Mouse (Mus musculus) layer of hippocampus, adult 8-10 months (tissue): ENCODE results near the gene Actl11. TPM values are rescaled to one million over a fixed set of nuclear protein-coding genes. Genes with fewer than 3 reads are reported as not detected.

Experiments used
- DNase-seq, 2 experiments: peaks; one replicate each; pipeline ENCODE4 v3.0.0; 2022; ENCODE audit warnings: low spot score in 2 of 2
- total RNA-seq, 4 experiments: library from RNA; stranded (reverse); gene quantifications; 2 replicates each; pipeline ENCODE4 v1.2.4; 2022

The Actl11 gene
- total RNA-seq, 4 experiments from 2014 or later, result not detected

DNA sequence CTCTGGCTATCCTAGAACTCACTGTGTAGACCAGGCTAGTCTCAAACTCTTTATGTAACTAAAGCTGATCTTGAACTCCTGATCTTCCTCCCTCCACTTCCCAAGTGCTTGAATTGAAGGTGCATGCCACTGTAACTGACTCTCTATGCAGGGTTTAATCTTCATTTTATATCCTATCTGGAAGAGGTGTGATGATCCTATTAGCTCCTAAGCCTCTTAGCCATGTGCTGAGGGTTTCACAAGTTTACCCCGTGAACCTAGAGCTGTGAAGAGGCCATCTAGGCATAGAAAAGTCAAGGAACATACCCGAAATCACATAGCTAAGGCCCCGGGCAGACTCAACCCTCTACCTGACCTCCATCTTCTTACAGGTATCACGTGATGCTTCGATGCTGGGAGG is 8.8 kb upstream of the Actl11 start:
- DNase-seq, result no peak

DNA sequence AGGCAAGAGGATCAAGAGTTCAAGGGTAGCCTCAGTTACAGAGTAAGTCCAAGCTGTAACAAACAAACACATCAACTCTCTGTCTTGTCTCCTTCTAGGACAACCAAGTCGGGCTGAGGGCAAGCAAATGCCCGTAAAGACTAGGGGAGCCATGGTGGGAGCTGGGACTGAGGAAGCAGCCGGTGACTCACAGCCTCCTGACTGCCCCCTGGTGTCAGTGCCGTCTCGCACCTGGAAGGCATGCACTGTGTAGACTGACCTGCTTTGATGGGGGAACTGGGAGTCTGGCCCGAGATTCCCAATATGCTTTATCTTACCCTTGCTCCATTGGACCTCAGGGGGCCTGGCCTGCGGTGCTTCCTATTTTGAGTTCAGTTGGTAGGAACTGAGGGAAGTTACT is 5.2 kb upstream of the Actl11 start:
- DNase-seq, result no peak

DNA sequence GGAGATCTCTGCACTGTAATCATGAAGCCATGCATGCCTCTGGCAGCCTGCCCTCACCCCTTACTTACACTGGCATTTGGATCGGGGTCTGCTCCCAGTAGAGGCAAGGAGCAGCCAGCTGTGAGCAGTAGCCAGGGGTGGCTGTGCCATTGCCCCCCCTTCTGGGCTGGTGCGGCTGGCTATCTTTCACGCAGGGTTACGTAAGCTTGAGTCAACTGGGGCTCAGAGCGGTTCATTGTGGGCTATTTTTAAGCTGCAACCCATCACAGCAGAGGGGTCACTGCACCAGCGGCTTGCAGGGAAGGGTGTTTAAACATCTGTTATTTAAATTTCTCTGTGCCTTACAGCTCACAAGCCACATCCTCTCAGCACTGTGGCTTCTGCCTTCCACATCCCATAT is 4.3 kb upstream of the Actl11 start:
- DNase-seq, result no peak

DNA sequence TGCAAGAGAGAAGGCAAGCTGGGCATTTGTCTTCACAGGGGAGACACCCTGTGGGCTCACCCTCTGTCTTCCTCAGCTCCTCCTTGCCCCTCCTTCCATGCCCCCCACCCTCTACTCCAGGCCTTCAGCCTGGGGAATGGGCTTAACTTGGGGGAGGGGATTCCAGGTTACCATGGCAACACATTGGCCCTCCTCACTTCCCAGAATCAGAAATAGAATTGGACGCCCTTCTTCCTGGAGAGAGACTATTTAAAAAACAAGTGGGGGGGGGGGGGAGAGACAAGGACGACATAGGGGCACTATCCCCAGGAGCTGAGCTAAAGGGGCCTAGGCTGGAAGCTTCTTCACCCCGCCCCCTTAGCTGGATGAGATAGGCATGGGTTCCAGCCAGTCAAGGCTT is 3.0 kb upstream of the Actl11 start:
- no peak for DNase-seq

DNA sequence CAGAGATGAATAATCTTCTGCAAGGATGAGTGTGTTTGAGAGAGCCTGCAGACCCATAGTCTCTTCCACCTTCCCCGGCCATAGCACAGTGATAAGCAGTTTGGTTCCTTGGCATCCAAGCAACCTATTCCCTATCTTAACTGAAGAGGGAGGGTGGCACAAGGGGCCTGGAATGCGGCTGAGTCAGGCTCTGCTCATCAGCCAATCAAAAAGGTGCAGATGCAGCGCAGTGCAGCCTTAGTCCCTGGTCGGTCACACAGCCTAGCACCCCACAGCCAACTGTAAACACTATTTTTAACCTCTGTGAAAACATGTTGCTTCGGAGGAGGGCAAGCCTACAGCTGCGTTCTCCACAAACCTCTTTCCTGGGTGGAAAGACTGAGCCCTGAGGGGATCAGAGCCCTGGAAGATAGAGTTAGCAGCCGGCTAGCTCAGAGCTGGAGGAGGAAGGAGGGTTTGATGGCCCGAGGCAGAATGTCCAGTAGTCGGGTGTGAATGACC is 1.3 kb upstream of the Actl11 start:
- no peak for DNase-seq

DNA sequence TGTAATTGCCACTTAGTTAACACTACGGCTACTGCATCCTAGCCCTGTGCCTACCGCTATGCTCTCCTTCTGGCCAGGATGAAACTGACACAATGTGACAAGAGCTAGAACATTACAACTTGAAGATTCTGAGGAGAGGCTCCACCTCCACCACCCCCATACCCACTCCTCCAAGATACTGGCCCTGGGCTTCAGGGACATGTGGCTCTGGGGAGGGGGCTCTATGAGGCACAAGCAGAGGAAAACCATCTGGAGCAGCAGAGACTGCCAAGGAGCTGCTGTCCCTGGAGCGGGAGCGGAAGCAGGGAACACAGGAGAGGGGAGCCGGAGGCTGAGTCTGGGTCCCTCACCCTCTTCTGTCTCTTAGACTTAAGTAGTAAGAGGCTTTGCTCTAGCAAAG is 520 bp upstream of the Actl11 start:
- no peak for DNase-seq

DNA sequence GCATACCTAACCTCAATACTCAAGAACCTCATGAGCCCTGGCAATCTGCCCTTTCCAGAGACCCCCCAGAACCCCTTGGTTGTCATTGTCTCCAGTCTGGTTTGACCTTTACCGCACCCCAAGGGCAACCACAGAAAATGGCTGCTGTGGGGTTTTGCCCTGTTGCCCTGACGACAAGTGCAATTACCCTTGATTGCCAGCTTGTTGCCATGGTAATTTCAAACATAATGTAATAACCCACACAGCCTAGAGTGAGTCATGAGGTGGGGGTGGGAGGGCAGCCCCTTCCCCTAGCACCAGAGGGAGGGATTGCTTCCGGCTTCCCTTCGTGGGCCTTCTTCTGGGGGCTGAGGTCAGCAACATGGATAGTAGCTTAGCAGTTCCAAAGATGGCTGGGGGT is 4.0 kb downstream of the Actl11 start:
- DNase-seq, result no peak

DNA sequence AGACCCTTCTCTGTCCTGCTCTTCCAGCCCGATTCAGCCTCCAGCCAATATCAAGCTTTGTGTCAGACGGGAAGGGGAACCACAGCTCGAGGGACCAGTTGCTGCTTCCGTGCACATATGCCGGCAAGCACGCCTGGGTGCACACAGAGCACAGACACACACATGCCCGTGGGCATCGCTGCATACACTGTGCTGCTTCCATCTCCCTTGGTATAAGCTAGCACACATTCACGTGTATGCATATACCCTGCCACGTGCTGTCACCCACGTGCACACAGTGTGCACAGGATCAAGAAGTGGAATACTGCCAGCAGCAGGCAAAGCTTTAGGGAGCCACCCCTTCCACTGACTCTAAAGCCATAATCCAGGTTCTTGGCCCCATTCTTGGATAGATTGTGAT is 5.9 kb downstream of the Actl11 start:
- no peak for DNase-seq

DNA sequence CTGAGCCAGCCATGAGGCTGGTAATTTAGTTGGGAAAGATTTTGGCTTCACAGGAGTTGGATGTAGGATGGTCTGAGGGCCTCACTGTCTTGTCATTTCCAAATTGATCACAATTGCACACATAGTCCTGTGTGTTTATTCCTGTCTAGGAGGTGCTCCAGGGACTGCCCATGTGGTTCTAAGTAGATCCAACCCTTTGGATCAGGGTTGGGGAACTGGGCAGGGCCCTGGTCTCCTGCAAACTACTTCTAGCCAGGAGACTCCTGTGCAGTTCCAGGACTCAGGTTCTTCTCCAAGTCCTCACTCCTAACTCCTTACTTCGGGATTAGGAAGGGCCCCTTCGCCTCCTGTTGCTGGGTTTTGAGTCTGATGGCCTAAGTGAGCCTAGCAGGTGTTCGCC is 7.1 kb downstream of the Actl11 start, which contains the start of gene Camkv:
TSS of gene Camkv (plus strand) at position 301 of the 400 bp plus-strand sequence.
- no peak for DNase-seq

DNA sequence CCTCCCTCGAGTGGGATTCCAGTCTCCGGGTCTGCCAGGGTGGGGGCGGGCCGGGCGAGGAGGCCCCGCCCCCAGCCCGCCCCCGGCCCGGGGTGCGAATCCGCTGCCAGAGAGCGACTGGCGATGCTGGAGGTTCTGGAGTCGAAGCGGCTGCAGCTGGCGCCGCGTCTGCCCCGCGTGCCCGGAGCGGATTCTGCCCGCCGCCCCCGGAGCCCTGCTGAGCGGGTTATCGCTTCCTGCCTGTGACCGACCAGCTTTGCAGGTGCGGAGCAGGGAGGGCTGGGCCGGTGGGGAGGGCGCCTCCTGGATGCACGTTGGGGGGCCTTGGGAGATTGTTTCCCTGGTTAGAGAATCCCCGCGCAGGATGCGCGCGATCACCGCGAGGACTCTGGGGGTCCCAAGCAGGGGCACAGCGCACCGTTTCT is 7.5 kb downstream of the Actl11 start:
- DNase-seq, result peak in 1 of 2 experiments; percentile 54

DNA sequence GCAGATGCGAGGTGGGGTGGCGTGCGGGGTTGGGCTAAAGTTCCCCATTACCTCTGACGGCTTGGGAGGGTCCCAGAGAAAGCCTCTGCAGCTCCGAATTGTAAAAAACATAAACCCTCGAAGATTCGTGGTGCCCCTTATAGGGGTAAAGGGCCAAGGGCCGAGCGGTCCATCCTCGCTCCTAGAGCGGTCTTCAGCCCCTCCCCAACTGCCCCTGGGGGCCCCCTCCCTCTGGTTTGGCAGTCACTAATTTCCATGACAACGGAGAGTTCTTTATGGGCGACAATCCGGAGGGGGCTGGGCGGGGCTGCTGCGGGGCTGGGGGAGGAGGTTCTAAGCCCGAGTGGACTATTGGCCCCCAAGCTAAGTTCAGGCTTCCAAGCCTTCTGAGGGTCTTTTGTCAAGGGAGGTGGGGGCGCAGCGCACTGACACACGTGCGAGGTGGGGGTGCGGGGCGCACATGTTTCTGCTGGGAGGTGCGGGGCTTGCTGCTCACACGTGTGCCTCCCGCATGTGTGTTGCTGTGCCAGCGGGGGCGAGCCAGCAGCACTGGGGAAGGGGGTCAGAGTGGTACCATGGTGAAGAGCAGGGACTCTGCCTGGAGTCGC is 8.1 kb downstream of the Actl11 start:
- no peak for DNase-seq

DNA sequence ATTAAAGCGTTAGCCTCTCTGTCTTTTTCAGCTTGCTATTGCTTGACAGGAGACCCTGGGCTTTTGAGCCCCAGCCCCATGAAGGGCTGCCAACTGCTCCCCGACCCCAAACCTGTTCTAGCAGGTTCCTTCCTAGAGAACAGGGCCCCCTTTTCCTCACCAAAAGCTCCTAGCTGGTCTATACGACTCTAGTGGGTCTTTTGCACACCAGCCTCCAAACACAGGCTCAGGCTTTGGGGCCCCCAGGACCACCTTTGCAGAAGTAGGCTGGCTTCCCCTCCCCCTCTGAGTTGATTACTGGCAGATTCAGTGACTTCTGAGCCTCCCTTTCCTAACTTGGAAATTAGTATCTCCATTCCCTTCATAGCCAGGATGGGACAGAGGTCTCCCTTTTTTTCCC is 8.6 kb downstream of the Actl11 start:
- no peak for DNase-seq

DNA sequence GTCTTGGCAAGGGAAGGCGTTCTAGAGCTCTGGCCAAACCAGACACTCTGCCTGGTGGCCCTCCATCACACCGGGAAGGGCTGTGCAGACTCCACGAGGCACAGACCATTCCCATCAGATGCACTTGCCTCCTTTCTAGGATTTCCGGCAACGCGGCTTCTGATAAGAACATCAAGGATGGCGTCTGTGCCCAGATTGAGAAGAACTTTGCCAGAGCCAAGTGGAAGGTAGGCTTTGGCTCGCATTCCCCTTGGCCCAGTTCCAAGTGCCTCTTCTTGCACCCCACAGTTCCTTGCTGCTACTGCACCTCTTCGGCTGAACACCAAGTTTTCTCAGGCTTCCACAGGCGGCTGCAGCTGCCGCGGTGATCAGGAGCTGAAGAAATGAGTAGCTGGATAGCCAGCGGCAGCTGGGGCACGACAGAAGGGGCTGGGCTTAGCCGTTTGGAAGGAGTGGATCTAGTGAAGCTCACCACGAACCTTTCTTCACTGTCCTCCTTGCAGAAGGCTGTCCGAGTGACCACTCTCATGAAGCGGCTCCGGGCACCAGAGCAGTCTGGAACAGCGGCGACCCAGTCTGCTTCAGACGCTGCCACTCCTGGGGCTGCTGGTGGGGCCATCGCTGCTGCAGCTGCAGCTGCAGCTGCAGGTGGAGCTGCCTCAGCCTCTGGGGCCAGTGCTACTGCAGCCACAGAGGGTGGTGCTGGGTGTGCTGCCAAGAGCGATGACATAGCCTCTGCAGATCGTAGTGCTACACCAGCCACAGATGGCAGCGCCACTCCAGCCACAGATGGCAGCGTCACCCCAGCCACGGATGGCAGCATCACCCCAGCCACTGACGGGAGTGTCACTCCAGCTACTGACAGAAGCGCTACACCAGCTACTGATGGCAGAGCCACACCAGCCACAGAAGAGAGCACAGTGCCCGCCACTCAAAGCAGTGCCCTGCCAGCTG is 19.2 kb downstream of the Actl11 start:
- DNase-seq, result no peak

DNA sequence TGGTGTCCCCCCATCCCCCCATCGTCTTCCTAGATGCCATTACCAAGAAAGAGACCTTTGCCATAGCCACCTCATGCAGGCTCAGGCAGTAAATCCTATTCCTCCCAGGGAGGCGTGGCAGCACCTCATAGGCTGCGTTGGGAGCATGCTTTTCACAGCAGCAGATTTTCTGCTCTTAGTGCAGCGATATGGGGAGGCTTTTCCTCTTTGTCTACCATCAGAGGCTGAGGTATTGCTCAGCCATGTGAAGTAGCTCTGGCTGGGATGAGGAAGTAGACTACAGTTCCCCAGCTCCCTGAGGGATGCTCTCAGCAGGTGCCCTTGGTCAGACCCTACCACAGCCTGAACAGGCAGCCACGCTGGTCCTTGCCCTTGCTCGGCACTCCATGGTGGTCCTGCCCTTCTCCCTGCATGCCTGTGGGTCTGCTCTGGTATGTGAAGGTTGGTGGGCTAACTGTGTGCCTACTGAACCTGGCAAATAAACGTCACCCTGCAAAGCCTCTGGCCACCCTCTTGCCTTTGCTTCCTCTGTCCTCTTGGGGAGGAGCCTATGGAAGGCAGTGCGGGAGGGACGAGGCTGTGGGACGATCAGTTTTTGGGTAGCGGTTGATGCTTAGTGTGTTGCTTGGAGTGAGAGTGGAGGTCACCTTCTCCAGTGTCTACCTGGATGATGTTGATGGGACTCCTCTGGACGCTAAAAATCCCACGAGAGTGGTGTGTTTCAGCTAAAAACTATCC is 21.1 kb downstream of the Actl11 start:
- no peak for DNase-seq

DNA sequence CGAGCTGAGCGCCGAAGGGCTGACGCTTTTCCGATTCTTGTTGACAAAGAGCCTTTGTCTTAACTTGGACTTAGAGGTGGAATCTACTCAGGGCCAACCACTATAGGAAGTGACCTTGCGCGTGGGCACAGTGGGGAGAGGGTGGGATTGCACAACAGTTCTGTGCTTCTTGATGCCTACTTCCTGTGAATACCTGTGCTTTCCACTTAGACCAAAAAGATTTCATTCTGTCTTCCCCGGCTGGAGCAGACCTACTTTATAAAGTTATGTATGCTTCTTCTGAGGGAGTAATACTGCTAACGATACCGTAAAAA is 21.6 kb downstream of the Actl11 start, which contains the start of gene Traip:
TSS of gene Traip (plus strand) at position 215 of the 314 bp plus-strand sequence.
- DNase-seq, result no peak

DNA sequence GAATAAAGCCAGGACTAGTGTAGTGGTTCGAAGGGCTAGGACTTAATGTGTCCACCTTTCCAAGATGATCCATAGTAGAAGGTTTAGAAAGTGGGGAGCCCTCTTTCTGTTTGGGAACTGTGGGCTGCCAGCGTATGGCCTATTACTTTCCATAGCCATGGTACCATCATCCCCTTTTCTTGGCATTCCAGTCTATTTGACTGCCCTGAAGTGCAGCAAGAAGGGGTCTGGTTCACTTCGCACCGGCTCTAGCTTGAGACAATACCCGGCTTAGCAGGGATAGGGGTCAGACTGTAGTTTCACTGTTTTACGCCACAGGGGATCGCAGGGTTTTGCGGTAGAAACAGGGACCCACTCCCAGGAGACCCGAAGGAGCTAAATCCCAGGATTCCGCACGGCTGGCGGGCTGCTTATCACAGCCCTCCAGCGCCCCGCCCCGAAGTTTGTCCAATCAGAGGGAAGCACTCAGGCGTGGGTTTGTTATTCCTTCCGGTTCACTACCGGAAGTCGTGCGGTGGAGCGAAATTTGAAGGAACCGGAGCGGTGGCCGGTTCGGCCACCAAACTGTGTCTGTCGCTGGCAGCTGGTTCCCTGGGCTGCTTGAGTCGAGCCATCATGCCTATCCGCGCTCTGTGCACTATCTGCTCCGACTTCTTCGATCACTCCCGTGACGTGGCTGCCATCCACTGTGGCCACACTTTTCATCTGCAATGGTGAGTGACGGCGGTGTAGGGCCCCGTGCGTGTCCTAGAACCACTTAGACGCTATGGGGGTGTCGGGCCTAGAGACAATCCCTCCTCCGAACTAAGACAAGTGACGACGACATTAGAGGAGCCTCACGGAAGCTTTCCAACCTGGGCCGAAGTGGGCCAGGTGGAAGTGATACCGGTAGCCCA is 22.4 kb downstream of the Actl11 start:
- peak; percentile 87 to 90 for DNase-seq

DNA sequence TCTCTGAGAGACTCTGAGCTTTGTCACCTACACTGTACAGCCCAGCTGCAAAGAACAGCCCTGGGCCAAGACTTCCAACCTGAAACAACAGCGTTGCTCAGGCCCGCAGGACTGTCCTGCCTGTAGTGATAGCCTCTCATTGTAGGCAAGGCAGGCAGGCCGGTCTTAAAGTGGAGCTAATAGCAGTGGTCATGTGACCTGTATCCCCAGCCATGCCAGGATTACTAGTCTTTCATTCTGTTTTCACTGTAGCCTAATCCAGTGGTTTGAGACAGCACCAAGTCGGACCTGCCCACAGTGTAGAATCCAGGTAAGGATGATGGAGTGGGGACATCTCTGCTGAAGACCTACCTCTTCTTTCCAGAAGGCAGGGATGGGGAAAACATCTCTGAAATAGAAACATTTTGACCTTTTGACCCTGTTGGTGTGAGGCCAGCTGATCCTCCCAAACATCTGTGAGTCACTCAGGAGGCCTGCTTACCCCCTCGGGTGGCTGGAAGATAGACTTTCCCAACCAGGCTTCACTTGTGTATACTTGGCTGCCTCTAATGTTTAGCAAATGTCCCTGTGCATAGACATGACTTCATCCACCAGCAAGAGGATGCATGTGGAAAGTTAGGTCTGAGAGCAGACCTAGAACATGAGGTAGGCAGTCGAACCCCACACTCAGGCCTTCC is 27.5 kb downstream of the Actl11 start:
- DNase-seq, result no peak

DNA sequence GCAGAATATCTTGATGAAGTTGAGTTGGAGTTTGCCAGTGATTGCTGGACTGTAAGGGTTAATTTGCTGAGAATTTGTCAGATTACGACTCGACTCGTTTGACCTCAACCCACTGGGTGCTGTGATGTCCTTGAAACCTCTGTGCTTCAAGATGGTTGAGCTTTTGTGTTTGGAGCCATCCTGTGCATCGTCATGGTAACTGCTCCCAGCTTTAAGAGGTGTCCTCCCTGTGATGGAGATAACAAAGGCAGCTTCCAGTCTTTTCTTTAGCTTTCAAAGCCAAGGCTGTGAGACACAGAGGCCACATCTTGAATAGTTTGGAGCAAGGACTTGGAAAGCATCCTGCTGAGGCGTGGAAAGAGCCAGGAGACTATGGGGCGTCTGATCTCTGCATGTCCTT is 28.9 kb downstream of the Actl11 start:
- DNase-seq, result no peak

DNA sequence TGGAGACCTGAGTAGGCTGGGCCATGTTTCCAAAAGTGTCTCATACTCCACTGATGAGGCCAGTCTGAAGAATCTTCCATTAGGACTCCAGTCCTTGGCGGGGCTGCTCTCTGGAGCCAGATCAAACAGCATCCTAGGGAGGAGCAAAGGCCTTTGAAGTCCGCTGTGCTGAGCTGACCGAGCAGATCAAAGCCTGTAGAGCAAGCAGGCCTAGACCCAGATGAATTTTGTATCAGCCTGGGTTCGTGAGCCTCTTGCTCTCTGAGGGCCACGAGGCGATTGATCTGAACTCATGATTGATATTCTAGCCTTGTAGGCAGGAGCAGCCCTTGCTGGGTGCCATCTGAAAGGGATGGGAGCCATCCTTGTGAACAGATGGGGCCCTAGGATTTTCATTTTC is 31.6 kb downstream of the Actl11 start:
- DNase-seq, result no peak

DNA sequence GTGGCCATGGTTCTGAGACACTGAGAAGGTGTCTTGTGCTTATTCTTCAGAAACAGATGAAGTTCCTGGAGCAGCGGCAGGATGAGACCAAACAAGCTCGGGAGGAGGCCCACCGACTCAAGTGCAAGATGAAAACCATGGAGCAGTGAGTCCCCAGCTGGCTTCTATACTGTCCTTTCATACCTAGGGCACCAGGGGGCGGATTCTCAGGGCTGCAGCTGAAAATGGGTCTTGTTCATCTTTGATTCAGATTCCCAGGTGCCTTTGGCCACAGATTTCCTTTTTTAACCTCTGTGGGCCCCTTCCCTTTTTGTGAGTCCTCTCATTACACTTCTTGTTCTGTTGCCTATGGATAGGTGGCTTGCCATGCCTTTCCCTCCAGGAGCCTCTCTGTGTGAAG is 32.7 kb downstream of the Actl11 start:
- no peak for DNase-seq
